Mouse (Mus musculus): ENCODE results near the gene Mansc1.

Gene Mansc1

DNA sequence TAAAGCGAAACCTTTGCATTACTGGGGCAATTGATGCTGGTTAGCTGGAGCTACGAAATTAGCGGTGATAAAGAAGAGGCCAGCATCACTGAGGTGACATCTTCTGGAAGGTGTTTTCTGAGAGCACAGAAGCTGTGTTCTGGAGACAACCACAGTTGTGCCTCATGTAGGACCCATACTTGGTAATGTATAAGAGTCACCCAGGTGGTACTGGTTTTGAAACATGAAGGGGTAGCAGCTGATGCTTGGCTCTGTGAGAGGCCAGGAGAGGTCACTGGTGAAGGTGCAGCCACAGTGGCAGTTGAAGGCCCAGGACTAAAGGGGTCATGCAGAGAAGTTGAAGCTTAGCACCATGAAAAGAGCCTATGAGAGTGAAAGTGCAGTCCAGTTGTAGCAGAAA lies 6.9 kb upstream of the Mansc1 start, which contains the start of gene Borcs5:
Gene Borcs5 (plus strand): TSS at position 301 of the 400 bp plus-strand sequence.
- DNase-seq (ENCODE audit: low spot score) = no peak

DNA sequence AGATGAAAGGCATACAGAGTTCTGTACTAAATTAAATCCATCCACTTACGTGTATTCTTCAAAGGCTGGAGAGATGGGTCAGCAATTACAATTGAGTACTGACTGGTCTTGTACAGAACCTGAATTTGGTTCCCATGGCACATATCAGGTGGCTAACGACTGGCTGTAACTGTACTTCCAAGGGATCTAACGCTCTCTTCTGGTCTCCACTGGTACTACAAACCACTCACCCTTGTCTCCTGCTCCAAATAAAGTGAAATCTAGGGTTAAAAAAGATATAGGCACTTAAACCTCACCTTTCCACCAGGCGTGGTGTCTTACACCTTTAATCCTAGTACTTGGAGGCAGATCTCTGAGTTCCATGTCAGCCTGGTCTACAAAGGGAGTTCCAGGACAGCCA lies 4.2 kb upstream of the Mansc1 start:
- DNase-seq (ENCODE audit: low spot score) = no peak

DNA sequence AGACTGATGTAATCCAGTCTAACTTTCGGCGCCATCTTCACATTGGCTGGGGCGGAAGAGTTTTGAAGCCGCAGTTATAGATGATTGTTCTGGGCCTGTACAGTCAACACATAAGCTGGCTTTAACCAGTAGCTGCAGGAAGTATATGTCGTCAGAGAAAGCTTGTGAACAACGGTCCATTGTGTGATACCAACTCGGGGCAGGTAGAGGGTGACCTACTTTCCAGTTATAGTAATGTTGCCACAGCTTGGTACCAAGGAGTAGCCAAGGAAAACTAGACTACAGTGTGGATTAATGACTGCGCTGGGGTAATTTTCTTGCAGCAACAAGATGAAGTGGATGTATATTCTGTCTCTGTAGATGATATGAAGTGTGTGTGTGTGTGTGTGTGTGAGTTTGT lies 1.3 kb upstream of the Mansc1 start:
- no peak for DNase-seq (ENCODE audit: low spot score)

DNA sequence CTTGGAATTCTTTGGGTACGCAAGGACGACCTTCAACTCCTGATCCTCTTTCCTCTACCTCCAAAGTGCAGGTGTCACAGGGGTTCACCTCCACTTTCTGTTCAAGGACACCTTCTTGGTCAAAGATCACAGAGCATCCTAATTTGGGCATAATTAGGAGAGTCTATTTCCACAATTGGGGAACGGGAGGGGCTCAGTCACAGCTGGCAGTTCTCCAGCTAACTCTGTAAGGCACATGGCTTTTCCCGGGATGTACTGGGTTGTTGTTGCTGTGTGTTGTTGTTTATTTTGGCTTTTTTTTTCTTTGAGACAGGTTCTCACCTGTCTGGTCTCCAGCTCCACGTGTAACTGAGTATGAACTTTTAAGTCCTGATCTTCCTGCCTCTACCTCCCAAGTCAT lies 468 bp upstream of the Mansc1 start:
- no peak for DNase-seq (ENCODE audit: low spot score)

DNA sequence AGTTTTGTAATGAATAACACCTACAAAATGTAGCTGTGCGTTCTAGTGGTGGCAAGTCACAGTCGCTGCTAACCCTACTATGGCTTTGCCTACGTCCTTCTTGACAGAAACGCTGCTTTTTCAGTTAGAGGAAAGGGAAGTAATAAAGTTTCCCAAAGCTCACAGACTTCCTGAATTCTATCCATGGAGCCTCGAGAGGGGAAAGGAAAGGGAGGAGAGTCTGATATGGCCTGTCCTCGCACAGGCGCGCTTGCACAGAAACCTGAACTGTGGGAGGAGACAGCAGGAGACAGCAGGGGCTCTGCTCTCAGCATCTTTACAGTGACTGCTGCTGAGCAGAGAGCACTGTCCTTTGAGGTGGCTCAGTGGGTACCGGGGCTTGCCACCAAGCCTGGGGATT lies 1.8 kb downstream of the Mansc1 start:
- DNase-seq (ENCODE audit: low spot score) = no peak

DNA sequence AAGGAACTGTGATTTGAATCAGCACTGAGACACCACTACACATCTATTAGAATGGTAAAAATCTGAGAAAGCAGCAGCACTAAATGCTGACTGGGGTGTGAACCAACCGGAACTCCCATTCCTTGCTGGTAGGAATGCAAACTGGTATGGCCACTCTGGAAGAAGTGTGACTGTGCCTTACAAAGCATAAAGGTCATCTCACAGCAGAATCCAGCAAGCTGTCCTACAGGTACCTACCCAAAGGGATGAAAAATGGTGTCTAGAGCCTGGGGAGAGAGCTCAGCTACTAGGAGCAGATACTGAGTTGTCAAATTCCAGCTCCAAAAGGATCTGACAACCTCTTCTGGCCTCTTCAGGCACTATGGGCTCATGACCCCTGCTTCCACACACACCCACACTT lies 5.7 kb downstream of the Mansc1 start:
- DNase-seq (ENCODE audit: low spot score) = no peak

DNA sequence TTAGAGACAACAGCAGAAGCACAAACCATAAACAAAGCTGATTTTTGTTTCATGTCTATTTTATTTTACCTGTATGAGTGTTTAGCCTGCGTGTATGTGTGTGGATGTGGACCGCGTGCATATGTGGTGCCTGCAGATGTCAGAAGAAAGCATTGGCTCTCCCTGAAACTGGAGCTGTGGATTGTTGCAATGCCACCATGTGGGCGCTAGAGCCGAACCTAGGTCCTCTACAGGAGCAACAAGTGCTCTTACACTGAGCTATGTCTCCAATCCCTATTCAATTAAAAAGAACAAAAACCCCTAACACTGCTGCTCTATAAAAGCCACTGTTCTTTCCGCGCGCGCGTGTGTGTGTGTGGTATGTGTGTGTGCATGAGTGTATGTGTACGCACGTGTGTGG lies 6.9 kb downstream of the Mansc1 start:
- DNase-seq (ENCODE audit: low spot score) = no peak

DNA sequence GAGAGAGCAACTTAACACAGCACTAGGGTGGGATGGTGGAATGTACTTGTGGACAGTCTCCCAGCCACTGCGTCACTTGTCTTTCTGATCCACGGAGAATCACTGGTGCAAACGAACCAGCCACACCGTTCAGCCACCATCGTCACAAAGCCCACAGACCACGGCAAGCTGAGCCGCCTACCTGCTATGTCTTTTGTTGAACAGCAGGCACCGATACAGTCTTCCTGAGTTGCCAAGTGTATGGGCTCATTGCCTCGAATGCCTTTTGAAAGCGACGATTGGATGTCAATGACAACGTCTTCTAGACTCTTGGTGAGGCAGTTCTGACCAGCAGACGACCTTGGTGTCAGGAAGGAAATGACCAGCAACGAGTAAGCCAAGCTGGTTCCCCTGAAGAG lies 10.7 kb downstream of the Mansc1 start:
- no peak for DNase-seq (ENCODE audit: low spot score)

DNA sequence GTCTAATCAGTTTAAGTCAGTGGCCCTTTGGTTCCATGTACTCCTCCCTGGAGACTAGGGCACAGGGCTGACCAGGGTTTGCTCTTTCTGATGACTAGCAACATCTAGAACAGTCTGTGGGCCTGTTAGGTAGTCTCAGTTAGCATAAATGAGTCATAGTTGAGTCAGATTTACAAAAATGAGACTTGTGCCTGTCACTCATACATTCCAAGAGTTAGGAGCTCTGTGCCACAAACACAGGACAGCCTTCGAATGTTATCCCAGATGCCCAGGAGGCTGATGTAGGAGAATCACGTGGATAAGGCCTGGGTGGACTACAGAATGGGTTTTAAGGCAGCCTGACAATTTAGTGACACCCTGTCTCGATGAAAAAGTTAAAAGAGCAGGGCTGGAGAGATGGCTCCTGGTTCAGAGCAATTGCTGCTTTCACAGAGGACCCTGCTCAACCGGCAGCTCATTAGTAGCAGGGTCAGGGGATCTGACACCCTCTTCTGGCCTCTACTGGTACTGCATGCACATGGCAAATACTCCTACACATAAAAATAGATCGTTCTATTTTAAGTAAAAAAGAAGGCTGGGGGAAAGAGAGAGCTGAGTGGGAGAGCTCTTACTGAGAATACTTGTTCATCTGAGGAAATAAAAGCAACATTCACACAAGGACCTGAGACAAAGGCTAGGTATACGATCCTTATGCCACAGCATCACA lies 11.3 kb downstream of the Mansc1 start:
- peak; percentile 11 for DNase-seq (ENCODE audit: low spot score)

DNA sequence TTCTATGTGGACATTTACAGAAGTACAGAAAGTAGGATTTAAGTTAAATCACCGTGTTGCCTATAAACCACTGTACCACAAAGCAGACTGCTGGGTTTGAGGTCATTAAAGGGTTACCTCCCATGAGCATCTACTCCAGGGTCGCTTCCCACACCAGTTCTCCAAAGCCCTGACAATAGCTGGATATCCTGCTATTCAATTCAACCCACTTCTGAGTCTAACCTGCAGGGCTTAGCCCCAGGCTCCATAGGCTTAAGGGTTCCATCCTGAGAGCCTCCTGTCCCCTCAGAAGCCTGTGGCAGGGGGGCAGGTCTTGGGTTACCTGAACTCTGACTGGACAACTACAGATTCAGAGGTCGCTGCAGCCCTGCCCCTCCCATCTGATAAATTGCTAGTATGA lies 12.2 kb downstream of the Mansc1 start:
- DNase-seq (ENCODE audit: low spot score) = no peak

DNA sequence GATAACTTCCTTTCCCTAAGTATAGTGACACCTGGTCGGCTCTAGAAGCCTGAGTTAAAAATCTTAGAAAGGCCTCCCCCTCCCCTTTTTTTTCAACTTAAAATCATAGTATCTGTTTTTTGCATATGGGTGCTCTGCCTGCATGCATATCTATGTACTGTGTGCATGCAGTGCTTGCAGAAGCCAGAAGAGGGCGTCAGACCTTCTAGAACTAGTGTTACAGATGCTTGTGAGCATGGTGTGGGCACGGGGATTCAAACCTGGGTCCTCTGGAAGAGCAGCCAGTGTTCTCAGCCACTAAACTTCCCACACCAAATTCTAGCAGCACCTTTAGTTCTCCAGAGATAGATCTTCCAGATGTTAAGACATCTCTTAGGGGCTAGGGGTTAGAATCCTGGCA lies 14.7 kb downstream of the Mansc1 start:
- no peak for DNase-seq (ENCODE audit: low spot score)

DNA sequence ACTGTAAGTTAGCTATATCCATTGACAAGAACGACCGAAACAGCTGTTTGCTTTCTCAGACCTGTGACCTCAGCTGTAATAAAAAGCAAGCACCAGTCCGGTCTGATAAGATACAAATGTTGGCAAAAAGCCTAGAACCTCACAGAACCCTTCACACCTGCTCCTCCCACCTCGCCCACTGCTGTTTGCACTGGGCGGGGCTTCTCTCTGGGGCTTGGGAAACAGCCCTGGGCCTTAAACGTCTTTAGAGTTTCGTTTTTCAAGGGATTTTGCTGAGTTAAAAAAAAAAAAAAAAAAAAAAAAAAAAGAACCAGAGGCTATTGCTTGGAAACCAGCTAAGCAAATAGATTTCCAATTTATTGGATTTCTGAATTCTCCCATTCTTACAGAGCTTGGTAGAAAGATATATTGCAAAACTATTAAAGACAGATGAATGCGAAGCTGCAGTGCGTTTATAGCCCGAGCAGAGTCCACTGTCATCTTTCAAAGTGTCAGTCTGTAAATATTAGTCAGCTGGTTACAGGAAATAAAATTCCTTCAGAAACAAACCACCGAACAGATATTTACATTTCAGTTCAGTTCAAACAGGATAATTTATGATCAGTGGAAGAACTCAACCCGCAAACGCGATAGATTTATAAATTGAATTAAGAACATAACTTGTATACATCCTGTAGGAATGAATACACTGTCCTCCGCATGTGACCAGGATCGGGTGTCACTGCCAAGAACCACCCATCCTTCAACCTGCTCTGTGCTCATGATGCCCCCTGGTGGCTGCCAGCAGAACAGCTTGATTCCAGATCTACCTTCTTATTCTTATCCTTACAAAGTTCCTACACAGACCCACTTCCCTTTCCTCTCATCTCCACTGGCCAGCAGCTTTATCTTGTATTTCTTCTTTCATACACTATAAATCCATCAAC lies 17.3 kb downstream of the Mansc1 start:
- peak; percentile 66 for DNase-seq (ENCODE audit: low spot score)

DNA sequence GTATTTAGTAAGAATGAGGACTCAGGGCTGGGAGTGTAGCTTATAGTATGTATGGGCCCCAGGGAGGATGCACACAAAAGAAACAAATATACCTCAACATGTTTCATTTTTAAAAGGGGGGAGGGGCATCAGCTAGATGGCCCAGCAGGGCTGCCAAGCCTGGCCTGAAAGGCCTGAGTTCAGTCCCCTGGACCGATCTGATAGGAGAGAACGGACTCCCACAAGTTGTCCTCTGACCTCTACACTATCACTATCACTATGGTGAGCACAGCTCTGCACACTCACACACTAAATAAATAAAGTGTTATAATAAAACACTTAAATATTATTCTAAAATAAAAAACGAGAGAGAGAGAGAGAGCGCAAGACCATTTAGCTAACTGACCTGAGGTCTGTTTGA lies 18.0 kb downstream of the Mansc1 start:
- DNase-seq (ENCODE audit: low spot score) = no peak

DNA sequence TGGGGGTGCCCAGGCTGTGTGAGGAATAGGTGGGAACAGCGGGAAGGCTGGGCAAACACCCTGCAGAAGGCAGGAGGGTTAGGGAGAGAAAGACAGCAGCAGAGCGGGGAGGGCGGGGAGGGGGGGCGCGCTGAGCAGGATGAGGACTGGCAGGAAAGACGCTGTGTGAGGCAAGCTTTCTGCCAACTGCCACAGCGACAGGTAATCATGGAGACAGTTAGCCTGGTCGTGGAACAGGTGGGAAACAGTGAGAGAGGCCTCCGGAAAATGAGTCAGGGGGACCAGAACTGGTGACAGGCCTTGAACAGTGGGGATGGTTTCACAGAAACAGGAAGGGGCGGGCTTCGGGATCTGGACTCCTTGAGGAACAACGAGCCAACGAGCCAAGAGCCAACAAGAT lies 20.4 kb downstream of the Mansc1 start:
- DNase-seq (ENCODE audit: low spot score) = no peak

DNA sequence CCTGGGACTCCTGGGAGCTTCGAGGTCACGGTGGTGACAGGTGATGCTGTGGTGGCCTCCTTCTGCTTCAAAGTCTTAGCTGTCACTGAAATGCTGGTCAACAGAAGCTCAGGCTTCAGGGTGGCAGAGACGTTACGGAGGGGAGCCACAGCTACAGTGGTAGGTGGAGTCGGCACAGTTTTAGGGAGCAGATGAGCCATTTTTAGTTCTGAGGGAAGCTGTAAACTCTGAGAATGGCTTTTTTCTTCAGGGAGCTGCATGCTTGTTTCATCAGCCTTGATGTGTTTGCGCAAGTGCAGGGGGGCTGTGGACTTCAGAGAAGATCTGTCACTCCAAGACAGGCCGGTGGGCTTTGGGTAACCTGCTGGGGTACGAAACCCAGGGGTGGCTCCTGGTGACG lies 21.9 kb downstream of the Mansc1 start:
- no peak for DNase-seq (ENCODE audit: low spot score)

DNA sequence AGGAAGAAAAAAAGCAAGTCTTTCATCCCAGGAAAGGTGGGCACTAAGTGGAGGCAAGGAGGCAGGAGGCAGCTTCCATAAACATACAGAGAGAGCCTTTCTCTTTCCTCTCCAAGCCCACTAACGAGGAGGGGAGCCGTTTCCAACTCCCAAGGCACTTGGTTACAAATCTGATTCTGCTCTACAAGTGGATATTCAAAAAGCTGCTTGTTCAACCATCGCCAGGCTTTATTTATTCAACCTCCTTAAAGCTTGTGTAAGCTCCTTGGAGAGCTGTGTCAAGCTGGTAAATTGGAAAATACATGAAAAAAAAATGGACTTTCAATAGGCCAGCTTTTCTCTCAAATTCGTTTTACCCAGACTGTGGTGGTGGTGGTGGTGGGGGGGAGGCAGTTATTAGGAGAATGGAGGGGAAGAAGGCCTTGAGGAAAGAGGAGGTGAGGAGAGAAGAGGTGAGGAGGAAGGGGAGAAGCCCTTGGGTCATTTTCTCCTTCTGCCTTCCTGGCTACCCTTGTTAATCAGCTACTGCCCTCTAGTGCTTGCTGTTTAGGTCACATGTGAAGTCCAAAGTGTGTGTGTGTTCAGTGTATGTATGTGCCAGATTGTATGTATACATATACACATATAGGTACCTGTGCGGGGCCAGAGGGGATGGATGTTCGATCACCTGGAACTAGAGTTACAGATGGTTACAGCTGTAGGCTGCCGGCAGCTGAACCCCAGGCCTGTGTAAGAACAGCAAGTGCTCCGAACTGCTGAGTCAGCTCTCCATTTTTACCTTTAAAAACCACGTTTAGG lies 25.1 kb downstream of the Mansc1 start:
- DNase-seq (ENCODE audit: low spot score) = no peak

DNA sequence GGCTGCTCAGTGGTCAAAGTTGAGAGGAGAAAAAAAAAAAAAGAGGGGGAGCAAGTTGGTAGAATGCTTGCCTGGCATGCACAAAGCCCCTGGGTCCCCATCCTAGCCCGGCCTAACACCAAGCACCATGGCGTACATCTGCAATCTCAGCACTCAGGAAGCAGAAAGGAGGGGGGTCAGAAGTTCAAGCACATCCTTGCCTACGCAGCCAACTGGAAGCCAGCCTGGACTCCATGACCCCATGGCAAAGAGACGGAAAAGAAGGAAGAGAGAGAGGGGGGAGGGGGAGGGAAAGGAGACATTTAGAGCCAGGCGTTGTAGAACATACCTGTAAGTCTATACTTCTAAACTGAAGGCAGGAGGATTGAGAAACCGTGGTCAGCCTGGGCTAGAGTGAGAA lies 25.7 kb downstream of the Mansc1 start:
- DNase-seq (ENCODE audit: low spot score) = no peak

DNA sequence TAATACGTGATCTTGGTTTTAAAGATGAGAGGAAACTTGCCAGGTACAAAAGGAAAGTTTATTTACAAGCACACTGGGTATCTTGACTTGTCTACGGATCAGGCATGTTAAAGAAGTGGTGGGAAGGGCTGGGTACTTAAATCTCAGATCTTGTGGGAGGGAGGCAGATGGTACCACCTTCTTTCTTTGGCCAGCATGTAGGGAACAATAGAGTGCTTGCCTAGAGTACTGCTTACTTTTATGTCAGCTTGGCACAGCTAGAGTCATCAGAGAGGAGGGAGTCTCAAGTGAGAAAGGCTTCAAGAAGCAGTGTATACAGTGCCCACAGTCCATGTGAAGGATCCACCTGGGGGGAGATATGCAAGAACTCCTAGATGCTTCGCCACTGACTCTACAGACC lies 27.1 kb downstream of the Mansc1 start:
- no peak for DNase-seq (ENCODE audit: low spot score)

DNA sequence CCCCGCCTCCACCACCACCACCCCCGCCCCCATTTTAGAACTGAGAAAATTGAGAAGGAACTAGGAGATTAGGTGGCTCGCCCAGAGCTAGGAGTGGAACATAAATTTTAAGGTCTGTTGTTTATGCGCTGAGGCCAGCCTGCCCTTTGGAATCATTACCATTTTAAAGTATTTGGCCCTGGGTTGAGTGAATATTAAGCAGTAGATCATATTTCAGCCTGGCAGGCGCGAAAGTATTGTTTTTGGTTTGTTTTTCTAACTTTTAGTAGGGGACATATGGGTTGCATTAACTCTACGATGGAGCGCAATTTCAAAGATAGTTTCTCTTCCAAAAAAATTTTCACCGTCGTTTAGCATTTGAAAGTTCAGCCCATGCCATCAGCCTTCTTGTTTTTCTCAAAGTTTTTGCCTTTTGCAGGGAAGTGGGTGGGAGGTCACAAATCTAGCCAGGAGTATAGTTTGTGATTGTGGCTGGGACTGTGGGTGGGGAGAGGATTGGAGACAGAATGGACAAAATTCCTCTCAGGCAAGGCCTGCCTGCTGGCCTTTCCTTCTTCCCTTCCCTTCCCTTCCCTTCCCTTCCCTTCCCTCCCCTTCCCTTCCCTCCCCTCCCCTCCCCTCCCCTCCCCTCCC lies 29.8 kb downstream of the Mansc1 start:
- DNase-seq (ENCODE audit: low spot score) = no peak

DNA sequence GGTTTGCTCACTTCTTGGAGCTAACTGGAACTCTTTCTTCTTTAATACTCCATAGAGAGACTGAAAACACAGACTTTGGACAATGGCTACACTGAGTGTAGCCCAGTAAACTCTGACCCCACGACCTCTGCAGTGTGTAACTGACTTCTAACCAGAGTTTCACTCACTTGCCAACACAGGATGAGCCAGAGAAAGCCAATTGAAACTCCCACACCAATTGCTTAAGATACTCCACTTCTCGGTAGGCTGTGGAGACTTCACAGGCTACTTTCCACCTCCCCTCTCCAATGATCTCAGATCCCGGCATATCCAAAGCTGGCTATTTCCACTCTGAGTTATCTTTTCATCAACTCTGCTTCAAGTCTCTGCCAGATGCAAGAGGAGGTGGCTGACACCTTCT lies 30.5 kb downstream of the Mansc1 start:
- no peak for DNase-seq (ENCODE audit: low spot score)

DNA sequence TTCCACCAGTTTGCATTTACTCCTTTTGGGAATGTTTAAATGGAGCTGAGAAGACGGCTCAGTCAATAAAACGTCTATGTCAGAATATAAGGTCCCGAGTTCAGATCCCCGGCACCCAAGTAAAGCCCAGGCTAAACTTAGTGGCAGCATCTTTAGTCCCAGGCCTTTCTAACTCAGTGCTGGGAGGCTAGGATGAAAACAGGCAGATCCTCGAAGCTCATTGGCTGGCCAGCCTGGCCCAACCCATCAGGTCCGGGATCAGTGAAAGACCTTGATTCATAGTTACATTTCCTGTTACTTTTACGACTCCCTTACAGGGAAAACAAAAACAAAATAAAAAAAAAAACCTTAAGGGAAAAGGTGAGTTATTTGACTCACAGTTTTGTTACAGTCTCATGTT lies 31.2 kb downstream of the Mansc1 start:
- DNase-seq (ENCODE audit: low spot score) = no peak

DNA sequence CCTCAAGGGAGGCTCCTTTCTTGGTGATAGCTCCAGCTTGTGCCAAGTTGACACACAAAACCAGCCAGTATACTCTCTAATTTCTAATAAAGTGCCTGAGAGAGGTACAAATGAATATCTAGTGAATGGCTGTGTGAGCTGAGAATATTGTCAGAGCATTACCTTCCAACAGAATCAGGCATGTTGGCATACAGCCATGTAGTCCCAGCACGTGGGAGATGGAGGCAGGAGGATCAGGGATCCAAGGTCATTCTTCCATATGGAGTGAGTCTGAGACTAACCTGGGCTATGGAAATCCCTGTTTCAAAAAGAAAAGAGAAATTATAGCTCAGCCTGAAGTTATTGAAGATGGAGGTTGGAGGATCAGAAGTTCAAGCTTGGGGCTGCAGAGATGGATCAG lies 33.0 kb downstream of the Mansc1 start:
- DNase-seq (ENCODE audit: low spot score) = no peak
